Mouse (Mus musculus): ENCODE data around the gene Madcam1.
"Not testable (repeated sequence)": the region's sequence is repeated elsewhere in the genome, so short reads cannot be mapped to it uniquely, and the experiment has no call there.

The Madcam1 gene

GRCm38 (mm10) chr10:79691986-79692548 lies 27.7 kb downstream of the Madcam1 start:
- no peak for DNase-seq

DNA sequence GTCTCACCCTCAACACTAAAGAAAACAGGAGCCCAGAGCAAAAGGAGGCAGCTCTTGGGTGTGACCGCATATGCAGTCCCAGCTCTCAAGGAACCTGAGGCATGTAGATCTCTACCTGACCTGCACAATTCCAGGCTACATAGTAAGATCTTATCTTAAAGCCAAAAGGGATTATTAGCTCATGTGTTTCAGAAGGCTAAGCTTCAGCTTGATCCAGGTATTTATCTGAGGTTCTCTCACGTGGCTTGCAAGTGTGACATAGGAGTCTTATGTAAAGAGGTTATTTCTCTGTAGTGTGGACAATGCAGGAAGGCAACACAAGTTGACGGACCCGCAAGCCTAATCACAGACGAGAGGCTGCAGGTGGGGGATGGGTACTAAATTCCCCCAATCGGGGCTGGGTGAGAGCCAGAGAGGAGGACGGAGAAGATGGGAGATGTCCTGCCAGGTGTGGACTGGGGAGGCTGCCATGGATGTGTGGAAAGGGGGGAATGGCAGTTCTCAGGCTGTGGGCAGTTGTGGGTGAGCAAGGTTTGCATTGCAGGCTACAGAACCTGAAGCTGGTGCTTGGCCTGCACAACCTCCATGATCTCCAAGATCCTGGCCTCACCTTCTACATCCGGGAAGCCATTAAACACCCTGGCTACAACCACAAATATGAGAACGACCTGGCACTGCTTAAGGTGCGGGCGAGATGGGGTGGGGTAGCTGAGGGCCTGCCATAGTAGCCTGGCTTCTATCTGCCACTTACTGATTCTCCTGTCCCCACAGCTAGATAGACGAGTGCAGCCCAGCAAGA lies 29.4 kb downstream of the Madcam1 start:
- no peak for DNase-seq

DNA sequence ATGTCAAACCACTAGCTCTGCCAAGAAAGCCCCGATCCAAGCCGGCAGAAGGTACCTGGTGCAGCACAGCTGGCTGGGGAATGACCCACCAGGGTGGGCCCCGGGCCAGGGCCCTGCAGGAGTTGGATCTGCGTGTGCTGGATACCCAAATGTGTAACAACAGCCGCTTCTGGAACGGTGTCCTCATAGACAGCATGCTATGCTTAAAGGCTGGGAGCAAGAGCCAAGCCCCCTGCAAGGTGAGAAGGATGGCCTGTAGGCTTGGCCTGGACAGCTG lies 30.0 kb downstream of the Madcam1 start:
- no peak for DNase-seq

- peak; percentile 77 for DNase-seq
These were observed 31.1 kb downstream of the Madcam1 start for GRCm38 (mm10) chr10:79695231-79696128.

DNA sequence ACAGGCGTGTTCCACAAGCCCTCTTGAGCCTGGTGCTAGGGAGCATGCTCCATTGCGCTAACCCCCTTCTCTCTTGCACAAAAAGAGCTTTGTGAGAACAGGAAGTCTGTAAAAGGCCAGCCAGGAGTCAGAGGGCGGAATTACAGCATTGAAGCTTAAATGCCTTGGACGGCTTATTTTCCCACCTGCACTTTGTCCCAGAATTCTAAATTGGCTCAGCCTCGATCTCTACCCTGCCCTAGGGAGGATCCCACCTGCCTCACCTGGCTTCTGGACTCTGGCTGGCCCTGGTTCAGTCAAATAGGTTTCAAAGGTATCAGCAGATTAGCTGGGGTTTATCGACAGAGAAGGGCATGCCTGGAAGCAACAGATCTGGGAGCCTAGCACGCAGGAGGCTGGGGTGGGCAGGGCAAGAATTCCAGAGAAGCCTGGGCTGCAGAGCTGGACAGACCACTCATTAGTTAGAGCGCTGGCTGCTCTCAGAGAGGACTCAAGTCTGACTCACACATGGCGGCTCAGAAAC lies 31.8 kb downstream of the Madcam1 start:
- DNase-seq = no peak

DNA sequence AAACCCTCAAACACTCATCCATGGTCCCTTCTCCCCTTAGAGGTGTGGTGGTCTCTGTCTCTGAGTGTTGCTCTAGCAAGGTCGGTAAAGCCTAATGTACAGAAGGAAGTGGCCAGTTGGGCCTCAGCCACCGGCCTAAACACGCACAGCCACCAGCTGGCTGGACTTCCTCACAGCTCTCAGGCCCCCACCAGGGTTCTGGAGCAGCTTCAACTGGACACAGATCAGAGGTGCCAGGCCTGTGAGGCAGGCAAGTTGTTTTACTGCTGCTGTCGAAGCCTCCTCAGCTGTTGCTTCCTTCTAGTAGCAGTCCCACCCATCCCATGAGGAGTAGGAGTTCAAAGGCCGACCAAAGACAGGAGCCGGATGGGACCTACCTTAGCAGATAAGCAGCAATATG lies 33.6 kb downstream of the Madcam1 start:
- DNase-seq = no peak

DNA sequence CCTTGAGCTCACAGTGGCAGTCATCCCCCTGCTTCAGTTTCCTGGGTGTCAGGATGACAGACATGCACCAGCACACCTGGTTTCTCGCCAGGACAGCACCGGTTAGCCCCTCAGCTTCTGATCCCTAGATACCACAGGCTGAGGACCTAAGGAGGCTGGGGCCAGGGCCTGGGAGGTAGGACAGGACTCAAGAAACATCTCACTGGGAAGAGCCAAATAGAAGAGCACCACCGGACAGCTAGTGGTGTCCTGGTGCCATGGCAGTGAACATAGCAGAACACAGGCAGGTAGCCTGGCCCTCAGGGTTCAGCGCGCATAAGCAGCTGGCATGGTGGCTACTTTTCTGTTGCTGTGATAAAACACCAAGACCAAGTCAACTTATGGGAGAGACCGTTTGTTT lies 34.1 kb downstream of the Madcam1 start:
- DNase-seq = no peak

DNA sequence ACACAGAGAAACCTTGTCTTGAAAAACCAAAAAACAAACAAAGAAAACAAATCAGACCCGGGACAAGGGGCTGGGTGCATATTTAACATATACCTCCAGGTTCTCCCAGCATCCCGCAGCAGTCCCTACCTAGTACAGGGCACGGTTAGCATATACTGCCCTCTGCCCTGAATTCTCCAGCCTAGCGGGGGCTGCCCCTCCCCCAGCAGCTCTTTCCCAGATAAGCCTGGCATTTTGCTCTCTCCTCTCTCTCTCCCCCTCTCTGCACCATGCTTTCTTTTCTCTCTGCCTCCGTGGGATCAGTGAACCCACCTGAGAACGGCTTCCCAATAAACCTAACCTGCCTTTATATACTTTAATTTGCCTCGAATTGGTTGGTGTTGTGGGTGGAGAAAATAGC lies 36.3 kb downstream of the Madcam1 start:
- DNase-seq = no peak

DNA sequence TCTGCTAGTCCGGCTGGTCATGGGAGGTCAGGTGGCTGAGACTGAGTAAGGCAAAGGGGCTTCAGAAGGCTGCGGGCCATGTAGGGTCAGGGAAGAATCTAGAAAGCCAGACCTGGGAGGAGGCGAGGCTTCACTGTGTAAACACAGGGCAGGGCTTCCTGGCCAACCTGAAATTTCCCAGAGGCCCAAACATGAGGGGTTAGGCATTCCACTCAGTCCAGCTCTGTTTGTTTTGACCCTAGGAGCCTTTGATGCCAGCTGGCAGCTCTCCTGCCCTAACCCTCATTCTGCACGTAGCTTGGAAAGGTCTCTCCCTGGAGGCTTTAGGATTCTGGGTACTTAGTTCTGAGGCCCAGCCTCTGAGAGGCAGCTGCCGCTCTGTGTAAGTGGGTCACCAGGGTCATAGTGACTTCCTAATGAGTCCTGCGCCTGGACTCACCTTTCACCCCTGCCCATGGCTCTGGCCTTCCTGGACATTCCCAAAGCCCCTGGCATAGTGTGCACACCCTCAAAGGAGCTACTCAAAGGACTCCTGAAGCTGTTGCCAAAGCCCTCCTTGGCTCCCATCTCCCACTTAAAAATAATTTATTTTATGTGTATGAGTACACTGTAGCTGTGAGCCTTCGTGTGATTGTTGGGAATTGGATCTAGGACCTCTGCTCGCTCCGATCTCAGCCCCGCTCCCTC lies 37.2 kb downstream of the Madcam1 start:
- no peak for DNase-seq

DNA sequence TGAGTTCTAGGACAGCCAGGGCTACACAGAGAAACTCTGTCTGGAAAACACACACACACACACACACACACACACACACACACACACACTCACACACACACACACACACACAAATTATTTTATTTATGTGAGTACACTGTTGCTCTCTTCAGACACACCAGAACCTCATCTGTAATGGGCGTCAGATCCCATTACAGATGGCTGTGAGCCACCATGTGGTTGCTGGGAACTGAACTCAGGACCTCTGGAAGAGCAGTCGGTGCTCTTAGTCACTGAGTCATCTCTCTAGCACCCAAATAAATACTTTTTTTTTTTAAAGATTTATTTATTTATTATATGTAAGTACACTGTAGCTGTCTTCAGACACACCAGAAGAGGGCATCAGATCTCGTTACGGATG lies 38.6 kb downstream of the Madcam1 start:
- not testable (repeated sequence) for DNase-seq

GRCm38 (mm10) chr10:79703541-79703940 lies 39.2 kb downstream of the Madcam1 start:
- no peak for DNase-seq

DNA sequence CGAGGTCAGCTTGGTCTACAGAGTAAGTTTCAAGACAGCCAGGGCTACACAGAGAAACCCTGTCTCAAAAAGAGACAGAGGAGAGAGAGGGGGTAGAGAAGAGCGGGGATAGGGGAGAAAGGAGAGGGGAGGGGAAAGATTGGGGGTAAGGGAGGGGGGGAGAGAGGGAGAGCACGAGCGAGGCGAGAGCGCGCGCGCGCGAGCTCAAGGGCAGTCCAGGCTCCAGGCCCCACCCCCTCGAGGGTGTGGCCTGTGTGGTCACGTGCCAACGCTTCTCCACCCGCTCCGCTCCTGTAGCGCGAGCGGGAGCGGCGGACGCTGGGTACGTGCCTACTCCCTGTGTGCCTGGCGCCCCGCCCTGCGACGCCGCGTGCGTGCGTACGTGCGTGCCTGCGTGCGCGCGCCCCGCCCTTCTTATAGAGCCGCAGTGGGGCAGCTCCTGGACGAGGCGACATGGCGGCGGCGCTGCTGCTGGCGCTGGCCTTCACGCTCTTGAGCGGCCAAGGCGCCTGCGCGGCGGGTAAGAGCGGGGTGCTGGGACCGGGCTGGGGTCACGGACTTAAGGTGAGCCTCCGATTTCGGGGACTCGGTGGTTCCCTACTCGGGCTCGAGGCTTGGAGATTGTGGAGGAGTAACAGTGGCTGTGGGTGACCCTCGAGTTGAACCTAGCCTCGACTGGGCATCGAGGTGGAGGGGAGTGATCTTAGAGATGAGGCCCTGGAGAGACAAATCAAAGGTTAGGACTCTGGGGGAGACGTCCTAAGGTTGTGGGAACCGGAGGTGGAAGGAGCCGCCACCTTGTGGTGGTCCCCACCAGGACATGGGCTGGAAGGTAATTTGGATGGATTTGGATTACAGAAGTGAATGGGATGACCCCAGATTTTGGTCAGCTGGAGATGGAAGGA lies 40.0 kb downstream of the Madcam1 start, which contains the start of gene Bsg:
TSS of gene Bsg (plus strand) at position 427 of the 905 bp plus-strand sequence.
- peak; percentile 100 for DNase-seq

- no peak for DNase-seq
These were observed 40.6 kb downstream of the Madcam1 start for GRCm38 (mm10) chr10:79704970-79705360.

DNA sequence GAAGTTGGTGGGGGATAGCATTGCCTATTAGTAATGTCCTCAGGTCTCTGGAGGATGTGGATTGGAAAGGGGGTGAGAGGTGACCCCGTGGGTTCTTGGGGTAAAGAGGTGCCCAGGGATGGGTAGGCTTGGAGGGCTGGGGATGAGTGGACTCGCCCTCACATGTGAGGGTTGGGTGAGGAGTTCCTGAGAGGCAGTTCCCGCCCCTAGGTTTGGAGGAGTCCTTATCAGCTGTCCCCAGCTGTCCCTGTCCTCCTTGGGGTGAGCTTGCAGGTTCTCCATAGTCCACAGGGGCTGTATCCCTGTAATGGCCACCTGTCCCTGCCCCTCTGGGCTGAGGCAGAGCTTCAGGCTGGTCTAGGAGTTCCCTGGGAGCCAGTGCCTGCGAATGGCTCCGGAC lies 41.6 kb downstream of the Madcam1 start:
- DNase-seq = no peak

DNA sequence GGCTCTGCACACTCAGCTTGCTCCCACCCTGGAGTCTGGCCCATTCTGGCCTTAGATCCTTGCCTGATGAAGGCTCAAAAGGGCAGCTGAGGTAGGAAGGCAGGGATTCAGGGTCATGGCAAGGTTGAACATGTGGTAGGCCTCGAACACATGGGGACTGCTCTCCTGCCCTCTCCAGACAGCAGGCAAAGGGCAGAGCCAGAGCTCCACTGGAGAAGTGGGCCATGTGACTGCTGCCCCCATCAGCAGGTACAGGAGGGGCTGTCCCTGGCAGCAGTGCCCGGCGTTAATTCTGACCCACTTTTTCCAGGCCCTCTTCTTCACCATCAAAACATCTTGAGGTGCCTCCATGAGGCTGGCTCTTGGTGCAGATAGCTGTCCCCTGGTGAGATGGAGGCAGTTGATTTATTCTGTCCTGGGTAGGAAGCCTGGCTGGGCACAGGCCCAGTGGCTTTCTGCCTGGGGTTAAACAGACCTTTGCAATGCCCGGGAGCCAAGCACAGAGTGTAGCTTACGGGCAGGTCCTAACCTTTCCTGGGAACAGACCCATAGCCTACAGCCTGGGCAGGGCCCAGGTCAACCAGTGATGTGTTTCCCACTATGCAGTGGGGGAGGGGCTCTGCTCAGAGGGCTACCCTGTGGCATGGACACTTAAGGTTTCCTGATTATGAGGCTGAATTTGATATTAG lies 42.2 kb downstream of the Madcam1 start:
- DNase-seq = no peak

GRCm38 (mm10) chr10:79707162-79707561 lies 42.8 kb downstream of the Madcam1 start:
- no peak for DNase-seq

GRCm38 (mm10) chr10:79707759-79708158 lies 43.4 kb downstream of the Madcam1 start:
- no peak for DNase-seq

- DNase-seq = no peak
These were observed 44.3 kb downstream of the Madcam1 start for GRCm38 (mm10) chr10:79708668-79709067.

- no peak for DNase-seq
These were observed 44.9 kb downstream of the Madcam1 start for GRCm38 (mm10) chr10:79709307-79709706.

- no peak for DNase-seq
These were observed 47.7 kb downstream of the Madcam1 start for GRCm38 (mm10) chr10:79712029-79712428.

DNA sequence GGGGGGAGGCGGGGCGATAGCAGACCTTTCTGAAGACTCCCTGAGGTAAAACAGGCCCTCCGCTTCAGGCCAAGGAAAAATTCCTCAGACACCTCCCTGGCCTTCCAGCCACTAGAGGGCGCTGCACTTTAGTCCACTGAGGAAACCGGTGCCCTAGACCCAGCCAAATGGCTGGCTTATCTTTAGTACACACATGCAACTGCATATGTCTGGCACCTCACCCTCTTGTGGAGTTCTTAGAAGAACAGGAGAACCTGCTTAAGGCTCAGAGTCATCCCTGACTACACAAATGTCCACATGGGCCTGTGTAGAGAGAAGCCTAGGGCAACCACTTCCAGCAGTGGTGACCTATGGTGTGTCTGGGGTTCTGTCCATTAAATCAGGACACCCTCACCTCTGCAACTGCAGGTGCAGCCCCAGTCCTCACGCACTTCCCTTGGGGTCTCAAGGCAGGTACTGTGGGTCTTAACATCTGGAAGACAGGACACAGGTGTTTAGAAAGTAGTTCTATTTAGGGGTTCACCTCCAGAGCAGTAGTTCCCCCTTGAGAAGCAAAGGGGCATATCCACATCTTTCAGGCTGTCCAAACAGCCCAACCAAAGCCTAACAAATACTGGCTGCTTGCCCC lies 48.3 kb downstream of the Madcam1 start:
- peak; percentile 79 for DNase-seq

Data from kidney, postnatal 14 days (tissue).